Mouse (Mus musculus) cerebellum, postnatal 10 days (tissue): ENCODE results near the gene Efna5.

Experiments used
- DNase-seq, 2 experiments: peaks; one replicate each; pipeline ENCODE4 v3.0.0; 2021; ENCODE audit warnings: mixed read lengths in 2 of 2

The Efna5 gene

GRCm38 (mm10) chr17:62852822-62853608 is 28.1 kb downstream of the Efna5 start:
- DNase-seq: peak in 1 of 2 experiments; percentile 17

- no peak for DNase-seq
Observed at GRCm38 (mm10) chr17:62851268-62851667, 29.8 kb downstream of the Efna5 start.

GRCm38 (mm10) chr17:62850603-62851002 is 30.5 kb downstream of the Efna5 start:
- DNase-seq: no peak

GRCm38 (mm10) chr17:62849676-62850075 is 31.4 kb downstream of the Efna5 start:
- no peak for DNase-seq

GRCm38 (mm10) chr17:62845656-62846055 is 35.5 kb downstream of the Efna5 start:
- DNase-seq: no peak

GRCm38 (mm10) chr17:62844329-62844728 is 36.8 kb downstream of the Efna5 start:
- no peak for DNase-seq

- no peak for DNase-seq
Observed at GRCm38 (mm10) chr17:62837336-62837735, 43.8 kb downstream of the Efna5 start.

- DNase-seq: no peak
Observed at GRCm38 (mm10) chr17:62836598-62837106, 44.5 kb downstream of the Efna5 start.

GRCm38 (mm10) chr17:62832550-62833127 is 48.5 kb downstream of the Efna5 start:
- DNase-seq: no peak

- no peak for DNase-seq
Observed at GRCm38 (mm10) chr17:62827549-62827948, 53.6 kb downstream of the Efna5 start.

- DNase-seq: no peak
Observed at GRCm38 (mm10) chr17:62821219-62821618, 59.9 kb downstream of the Efna5 start.

GRCm38 (mm10) chr17:62819931-62820330 is 61.2 kb downstream of the Efna5 start:
- DNase-seq: no peak

GRCm38 (mm10) chr17:62818821-62819220 is 62.3 kb downstream of the Efna5 start:
- DNase-seq: peak in 1 of 2 experiments; percentile 22

GRCm38 (mm10) chr17:62818337-62818736 is 62.8 kb downstream of the Efna5 start:
- DNase-seq: no peak

GRCm38 (mm10) chr17:62816879-62817278 is 64.2 kb downstream of the Efna5 start:
- no peak for DNase-seq

GRCm38 (mm10) chr17:62813461-62813860 is 67.7 kb downstream of the Efna5 start:
- no peak for DNase-seq

GRCm38 (mm10) chr17:62807891-62808290 is 73.2 kb downstream of the Efna5 start:
- no peak for DNase-seq

GRCm38 (mm10) chr17:62806646-62807045 is 74.5 kb downstream of the Efna5 start:
- DNase-seq: no peak

- no peak for DNase-seq
Observed at GRCm38 (mm10) chr17:62802748-62803147, 78.4 kb downstream of the Efna5 start.

GRCm38 (mm10) chr17:62797272-62797671 is 83.8 kb downstream of the Efna5 start:
- DNase-seq: no peak

- DNase-seq: peak; percentile 17 to 21
Observed at GRCm38 (mm10) chr17:62789291-62790290, 91.5 kb downstream of the Efna5 start.

GRCm38 (mm10) chr17:62788783-62789182 is 92.3 kb downstream of the Efna5 start:
- DNase-seq: no peak

- no peak for DNase-seq
Observed at GRCm38 (mm10) chr17:62787855-62788254, 93.3 kb downstream of the Efna5 start.
